ENCODE assay signal across 14 mouse cellular contexts in genomic region chr2:164084342-164084700, GRCm38 (mm10). TPM values are rescaled to one million over a fixed set of nuclear protein-coding genes. Genes with fewer than 3 reads are reported as not detected.
DNase-seq lines count a peak whose midpoint lies in the region; ATAC-seq and TF ChIP-seq lines count a peak whose summit lies in the region.
"Had no signal": no experiment of that assay in that cellular context is flagged by ENCODE, and none has a peak within 500 bp of the region (broad histone marks: within the 10 kb centered on the region; RNA-seq: fewer than 3 reads in every experiment).

No protein-coding gene starts in this region.

- H3K4me2 ChIP-seq in liver, embryonic 12.5 days = peak overlapping the region; percentile 24
- no peak overlapping the region; the same call in 1 of the 2 replicates for H3K4me2 ChIP-seq in liver, embryonic 11.5 days
- H3K4me2 ChIP-seq in liver, embryonic 16.5 days (ENCODE audit: low read depth, low read length) = peak overlapping the region; percentile 10; the same call in 1 of the 2 replicates
- no peak overlapping the region for H3K4me2 ChIP-seq in forebrain, embryonic 13.5 days
- H3K4me2 ChIP-seq: embryonic facial prominence, embryonic 15.5 days; lung, embryonic 14.5 days had no signal

- TF ChIP-seq POLR2A in small intestine, adult 2 months (IDR thresholded peaks at IDR 0.05; ENCODE audit: low read depth, low read length) = no peak

- peak overlapping the region; percentile 54; the same call in 1 of the 2 replicates for H3K27ac ChIP-seq in liver, embryonic 12.5 days
- no peak overlapping the region; the same call in 1 of the 2 replicates for H3K27ac ChIP-seq in liver, embryonic 11.5 days (ENCODE audit: low read depth, low read length)
- H3K27ac ChIP-seq in liver, embryonic 16.5 days (ENCODE audit: low read length) = no peak overlapping the region; the same call in none of the 2 replicates
- H3K27ac ChIP-seq in small intestine, adult 2 months (ENCODE audit: insufficient read depth, low read depth, low read length) = peak overlapping the region; percentile 24; the same call in 1 of the 2 replicates
- no peak overlapping the region for H3K27ac ChIP-seq in left cerebral cortex, adult 2 months
- no peak overlapping the region for H3K27ac ChIP-seq in forebrain, embryonic 13.5 days
- H3K27ac ChIP-seq: embryonic facial prominence, embryonic 15.5 days had no signal

- no peak for ATAC-seq in liver, embryonic 12.5 days
- ATAC-seq in liver, embryonic 11.5 days (replicated peaks; ENCODE audit: low FRiP score) = no peak
- no peak for ATAC-seq in liver, embryonic 16.5 days (ENCODE audit: low read depth)
- no peak for ATAC-seq in forebrain, embryonic 13.5 days

- no peak for TF ChIP-seq CTCF in small intestine, adult 2 months (IDR thresholded peaks at IDR 0.05; ENCODE audit: extremely low read depth, insufficient read length, insufficient replicate concordance, low read depth, low read length)
- no peak for TF ChIP-seq CTCF in left cerebral cortex, adult 2 months (IDR thresholded peaks at IDR 0.05)

- no peak overlapping the region for H3K9ac ChIP-seq in liver, embryonic 12.5 days
- H3K9ac ChIP-seq in liver, embryonic 11.5 days (ENCODE audit: low read depth, low read length) = no peak overlapping the region
- no peak overlapping the region for H3K9ac ChIP-seq in liver, embryonic 16.5 days (ENCODE audit: low read depth, low read length)
- H3K9ac ChIP-seq in forebrain, embryonic 13.5 days = no peak overlapping the region
- H3K9ac ChIP-seq: embryonic facial prominence, embryonic 15.5 days; lung, embryonic 14.5 days had no signal

- 51% methylated on average over 7 of the region's 7 CpGs for WGBS in liver, embryonic 12.5 days (ENCODE audit: insufficient replicate concordance)
- WGBS in liver, embryonic 11.5 days = 59% methylated on average over 7 of the region's 7 CpGs
- WGBS in liver, embryonic 16.5 days (ENCODE audit: insufficient replicate concordance) = 33% methylated on average over 7 of the region's 7 CpGs
- WGBS in small intestine, adult 2 months = 80% methylated on average over 7 of the region's 7 CpGs
- WGBS in forebrain, embryonic 13.5 days = 96% methylated on average over 7 of the region's 7 CpGs

- no peaks in the 10 kb centered on the region for H3K9me3 ChIP-seq in liver, embryonic 12.5 days (replicated peaks)
- H3K9me3 ChIP-seq in liver, embryonic 11.5 days (ENCODE audit: control insufficient read depth, low read length) = no peaks in the 10 kb centered on the region
- no peaks in the 10 kb centered on the region for H3K9me3 ChIP-seq in liver, embryonic 16.5 days (replicated peaks; ENCODE audit: control insufficient read depth, low read length)
- no peaks in the 10 kb centered on the region for H3K9me3 ChIP-seq in forebrain, embryonic 13.5 days (replicated peaks)
- H3K9me3 ChIP-seq: embryonic facial prominence, embryonic 15.5 days had no signal

- peaks cover 91% of the 10 kb centered on the region for H3K36me3 ChIP-seq in liver, embryonic 12.5 days
- H3K36me3 ChIP-seq in liver, embryonic 11.5 days (ENCODE audit: control insufficient read depth, insufficient read depth, low read length) = peaks cover 40% of the 10 kb centered on the region
- H3K36me3 ChIP-seq in liver, embryonic 16.5 days (ENCODE audit: control insufficient read depth, insufficient read depth) = peaks cover 25% of the 10 kb centered on the region
- peaks cover 63% of the 10 kb centered on the region for H3K36me3 ChIP-seq in small intestine, adult 2 months (ENCODE audit: control insufficient read depth, insufficient read depth, low read length)
- H3K36me3 ChIP-seq in forebrain, embryonic 13.5 days (ENCODE audit: poor library complexity, severe bottlenecking) = peaks cover 95% of the 10 kb centered on the region

- intact Hi-C loops in left cerebral cortex, adult 2 months (cut with DNase I) = no loop called here

- no peak for DNase-seq in liver, embryonic 11.5 days (ENCODE audit: low spot score)
- DNase-seq in thymus, postnatal 4 days = peak; percentile 80
- no peak for DNase-seq in left cerebral cortex, adult 2 months (ENCODE audit: extremely low spot score in 1 of 2, low spot score in 2 of 2)
- no peak for DNase-seq in embryo, embryonic 10 days (ENCODE audit: low spot score)
- DNase-seq: cerebellum, adult 2 months; heart, postnatal 36 days; kidney, adult 18-20 months had no signal

- peaks cover 21% of the 10 kb centered on the region for H3K4me1 ChIP-seq in liver, embryonic 12.5 days
- peaks cover 5% of the 10 kb centered on the region for H3K4me1 ChIP-seq in liver, embryonic 11.5 days (replicated peaks; ENCODE audit: control insufficient read depth, insufficient read depth, low read length)
- H3K4me1 ChIP-seq in liver, embryonic 16.5 days (ENCODE audit: control insufficient read depth, low read depth, low read length) = peaks cover 2% of the 10 kb centered on the region; the same call in 1 of the 2 replicates
- peaks cover 4% of the 10 kb centered on the region for H3K4me1 ChIP-seq in small intestine, adult 2 months (ENCODE audit: control insufficient read depth, insufficient read depth, insufficient read length, low read length)
- no peaks in the 10 kb centered on the region for H3K4me1 ChIP-seq in forebrain, embryonic 13.5 days
- H3K4me1 ChIP-seq: embryonic facial prominence, embryonic 15.5 days had no signal

- no peak overlapping the region for H3K4me3 ChIP-seq in liver, embryonic 12.5 days
- no peak overlapping the region for H3K4me3 ChIP-seq in liver, embryonic 11.5 days (ENCODE audit: low read depth, low read length)
- H3K4me3 ChIP-seq in liver, embryonic 16.5 days (ENCODE audit: low read depth, low read length) = no peak overlapping the region
- H3K4me3 ChIP-seq in small intestine, adult 2 months (ENCODE audit: low read depth, low read length) = no peak overlapping the region
- H3K4me3 ChIP-seq in left cerebral cortex, adult 2 months = no peak overlapping the region
- H3K4me3 ChIP-seq in forebrain, embryonic 13.5 days = no peak overlapping the region
- H3K4me3 ChIP-seq: embryonic facial prominence, embryonic 15.5 days; myocyte had no signal

- no peaks in the 10 kb centered on the region for H3K27me3 ChIP-seq in liver, embryonic 12.5 days (replicated peaks)
- no peaks in the 10 kb centered on the region for H3K27me3 ChIP-seq in liver, embryonic 11.5 days (replicated peaks; ENCODE audit: control insufficient read depth, insufficient read depth, low read length)
- H3K27me3 ChIP-seq in liver, embryonic 16.5 days (ENCODE audit: control insufficient read depth, insufficient read depth, low read depth, low read length) = no peaks in the 10 kb centered on the region
- H3K27me3 ChIP-seq in small intestine, adult 2 months (ENCODE audit: control insufficient read depth, insufficient read depth, low read length) = no peaks in the 10 kb centered on the region
- H3K27me3 ChIP-seq in forebrain, embryonic 13.5 days = no peaks in the 10 kb centered on the region
- H3K27me3 ChIP-seq: embryonic facial prominence, embryonic 15.5 days had no signal

RNA-seq across cellular contexts. Expression of gene Tomm34, which starts 13.4 kb away (rescaled TPM):
- polyA plus RNA-seq in liver, embryonic 12.5 days (2016; fragmentation: Nextera tagmentation; extraction: Ambion mirVana) = 32.4 TPM in 2 replicates
- polyA plus RNA-seq in liver, embryonic 11.5 days (2014; fragmentation: Nextera tagmentation; extraction: Ambion mirVana) = 57.1 and 58.0 TPM in 2 replicates
- polyA plus RNA-seq in liver, embryonic 16.5 days (2015; fragmentation: Nextera tagmentation; extraction: Ambion mirVana) = 16.2 and 16.9 TPM in 2 replicates
- 20.0 and 39.4 TPM in 2 replicates for polyA plus RNA-seq in small intestine, adult 2 months (2012; rRNA removed)
- total RNA-seq in left cerebral cortex, adult 2 months (2021) = 10 to 100 TPM; 79.2 to 83.9 TPM
- 47.8 and 54.1 TPM in 2 replicates for polyA plus RNA-seq in forebrain, embryonic 13.5 days (2015; fragmentation: Nextera tagmentation; extraction: Ambion mirVana)

RNA-seq across cellular contexts. Expression of gene Stk4, which starts 14.2 kb away (rescaled TPM):
- 20.7 and 21.0 TPM in 2 replicates for polyA plus RNA-seq in liver, embryonic 12.5 days (2016; fragmentation: Nextera tagmentation; extraction: Ambion mirVana)
- 30.2 and 32.1 TPM in 2 replicates for polyA plus RNA-seq in liver, embryonic 11.5 days (2014; fragmentation: Nextera tagmentation; extraction: Ambion mirVana)
- 12.8 and 14.0 TPM in 2 replicates for polyA plus RNA-seq in liver, embryonic 16.5 days (2015; fragmentation: Nextera tagmentation; extraction: Ambion mirVana)
- polyA plus RNA-seq in small intestine, adult 2 months (2012; rRNA removed) = 4.9 and 10.8 TPM in 2 replicates
- total RNA-seq in left cerebral cortex, adult 2 months (2021) = 10 to 100 TPM; 32.4 to 41.9 TPM
- polyA plus RNA-seq in forebrain, embryonic 13.5 days (2015; fragmentation: Nextera tagmentation; extraction: Ambion mirVana) = 25.6 and 30.8 TPM in 2 replicates

RNA-seq across cellular contexts. Expression of gene Pabpc1l, which starts 59.1 kb away (rescaled TPM):
- polyA plus RNA-seq in liver, embryonic 12.5 days (2016; fragmentation: Nextera tagmentation; extraction: Ambion mirVana) = 0.17 and 0.31 TPM in 2 replicates
- 0.78 and 1.2 TPM in 2 replicates for polyA plus RNA-seq in liver, embryonic 11.5 days (2014; fragmentation: Nextera tagmentation; extraction: Ambion mirVana)
- 0.20 and 0.34 TPM in 2 replicates for polyA plus RNA-seq in liver, embryonic 16.5 days (2015; fragmentation: Nextera tagmentation; extraction: Ambion mirVana)
- 0.10 and 0.18 TPM in 2 replicates for polyA plus RNA-seq in small intestine, adult 2 months (2012; rRNA removed)
- 1 to 10 TPM in 1 of 2 experiments, under 1 TPM in 1; 0.84 to 1.1 TPM for total RNA-seq in left cerebral cortex, adult 2 months (2021)
- polyA plus RNA-seq in forebrain, embryonic 13.5 days (2015; fragmentation: Nextera tagmentation; extraction: Ambion mirVana) = 1.3 and 1.4 TPM in 2 replicates

Comparison
In these comparisons a context has a peak if more than half of its experiments do, and no peak if none do; other contexts are left out.
1. H3K27ac ChIP-seq: peak in liver, embryonic 12.5 days (single experiment) and small intestine, adult 2 months (single experiment); none in liver, embryonic 11.5 days (single experiment), liver, embryonic 16.5 days (single experiment), left cerebral cortex, adult 2 months (single experiment) and forebrain, embryonic 13.5 days (single experiment).
2. H3K4me2 ChIP-seq: peak in liver, embryonic 12.5 days (single experiment) and liver, embryonic 16.5 days (single experiment); none in liver, embryonic 11.5 days (single experiment) and forebrain, embryonic 13.5 days (single experiment).